Mouse (Mus musculus): ENCODE measurements around the gene Zfyve28.

GRCm38 (mm10) chr5:34302377-34302776, 14.1 kb upstream of the Zfyve28 start:
- TF ChIP-seq CTCF (IDR thresholded peaks at IDR 0.05) (no peak), POLR2A (IDR thresholded peaks at IDR 0.05; ENCODE audit: insufficient read depth, low read depth, low read length) (no peak)
